In the genomic region with DNA sequence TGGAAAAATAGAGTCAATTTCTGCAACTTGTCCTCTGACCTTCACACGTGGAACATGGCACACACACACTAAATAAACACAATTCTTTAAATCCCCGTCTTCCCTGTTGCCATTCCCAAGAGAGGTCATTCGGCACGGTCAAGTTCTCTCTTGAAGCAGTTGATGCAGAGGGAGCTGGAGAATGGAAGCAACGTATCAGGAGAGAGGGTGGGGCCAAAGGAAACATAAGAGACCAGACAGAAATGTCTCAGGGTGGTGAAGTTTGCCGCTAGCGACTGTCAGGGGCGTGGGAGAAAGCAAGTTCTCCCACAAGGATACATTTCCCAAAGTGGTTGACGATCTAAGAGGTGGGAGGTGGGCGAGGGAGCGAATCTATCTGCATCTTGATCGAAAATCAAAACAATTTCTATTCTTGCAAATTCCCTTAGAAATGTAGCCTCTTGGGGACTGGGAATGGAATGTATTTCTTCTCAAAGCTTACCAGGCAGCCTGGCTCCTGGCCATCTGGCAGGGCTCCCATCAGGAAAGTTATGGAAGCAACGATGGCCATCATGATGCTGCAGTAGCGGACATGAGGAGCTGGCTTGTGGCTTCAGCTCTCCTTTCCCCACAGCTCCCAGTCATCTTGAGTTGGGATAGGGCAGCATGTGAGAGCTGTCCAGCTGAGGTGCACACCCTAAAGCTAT, we compare ENCODE assay signal across 9 mouse cellular contexts. TPM values are rescaled to one million over a fixed set of nuclear protein-coding genes. Genes with fewer than 3 reads are reported as not detected.
DNase-seq lines count a peak whose midpoint lies in the region; ATAC-seq lines count a peak whose summit lies in the region.
"Had no signal": no experiment of that assay in that cellular context is flagged by ENCODE, and none has a peak within 500 bp of the region (broad histone marks: within the 10 kb centered on the region; RNA-seq: fewer than 3 reads in every experiment).

No protein-coding gene starts in this region.

- peak; percentile 36 for DNase-seq in kidney, adult 18-20 months
- no peak for DNase-seq in kidney, adult 11 months
- peak; percentile 57 for DNase-seq in brain, adult 2 months (ENCODE audit: low read depth, low spot score)
- DNase-seq in kidney, postnatal 14 days: peak; percentile 76
- DNase-seq in lung, postnatal 4 days: peak; percentile 78 to 83
- DNase-seq in ovary, postnatal 36 days (ENCODE audit: low spot score): no peak
- DNase-seq: gastrocnemius, postnatal 14 days; liver, postnatal 0 days had no signal

- ATAC-seq in megakaryocyte-erythroid progenitor cell, adult 5-6 weeks (replicated peaks; ENCODE audit: low FRiP score, low TSS enrichment, poor library complexity, severe bottlenecking): no peak
- ATAC-seq: liver, postnatal 0 days had no signal

RNA-seq across cellular contexts. Expression of gene Fmod, which starts 8.8 kb away (rescaled TPM):
- not detected in 2 replicates for total RNA-seq in megakaryocyte-erythroid progenitor cell, adult 5-6 weeks (2014; fragmentation: Nextera tagmentation)
- not detected in 2 replicates for total RNA-seq in megakaryocyte-erythroid progenitor cell, adult 5-6 weeks (2017)

RNA-seq across cellular contexts. Expression of gene Btg2, which starts 50.6 kb away (rescaled TPM):
- total RNA-seq in megakaryocyte-erythroid progenitor cell, adult 5-6 weeks (2014; fragmentation: Nextera tagmentation): 2.0 and 3.9 TPM in 2 replicates
- total RNA-seq in megakaryocyte-erythroid progenitor cell, adult 5-6 weeks (2017): 58.5 and 61.6 TPM in 2 replicates

Comparison
In these comparisons a context has a peak if more than half of its experiments do, and no peak if none do; other contexts are left out.
1. DNase-seq: peak in kidney, adult 18-20 months (single experiment), brain, adult 2 months (single experiment), kidney, postnatal 14 days (single experiment) and lung, postnatal 4 days (2 of 2); none in kidney, adult 11 months (single experiment) and ovary, postnatal 36 days (single experiment).